ENCODE assay signal across 1 mouse cellular context in genomic region chrX:75381699-75382098, GRCm38 (mm10).
A peak's percentile ranks its signal among the peaks of the same experiment; 100 is the strongest.
TF ChIP-seq lines count a peak whose summit lies in the region.

No protein-coding gene starts in this region.

TF ChIP-seq in CH12.LX, 34 proteins besides CTCF, POLR2A, EP300 and RAD21:
- peak; percentile 93 for TF ChIP-seq BHLHE40 (IDR thresholded peaks at IDR 0.05; ENCODE audit: low read depth, low read length)
- no peak for TF ChIP-seq JUND (conservative IDR thresholded peaks at IDR 0.05; ENCODE audit: low read depth, low read length)
- peak; percentile 60 for TF ChIP-seq MYC (IDR thresholded peaks at IDR 0.05; ENCODE audit: low read depth, low read length)
- no peak for TF ChIP-seq ETS1 (conservative IDR thresholded peaks at IDR 0.05; ENCODE audit: low read depth, low read length)
- TF ChIP-seq KAT2A (IDR thresholded peaks at IDR 0.05; ENCODE audit: insufficient replicate concordance, low read length) = no peak
- TF ChIP-seq ZNF384 (IDR thresholded peaks at IDR 0.05; ENCODE audit: low read depth, low read length) = peak; percentile 68
- no peak for TF ChIP-seq CHD2 (IDR thresholded peaks at IDR 0.05; ENCODE audit: low read length)
- peak; percentile 26; the same call in 1 of the 2 replicates for TF ChIP-seq MAX (IDR thresholded peaks at IDR 0.05; ENCODE audit: low read length)
- no peak for TF ChIP-seq ZMIZ1 (IDR thresholded peaks at IDR 0.05; ENCODE audit: low read depth, low read length)
- peak; percentile 4; the same call in 1 of the 2 replicates for TF ChIP-seq MXI1 (IDR thresholded peaks at IDR 0.05; ENCODE audit: low read depth, low read length)
